Mouse (Mus musculus) CD4-positive, CD25-positive, alpha-beta regulatory T cell, adult 2 months (primary cell): ENCODE measurements around the gene Clec3b.
A peak's percentile ranks its signal among the peaks of the same experiment; 100 is the strongest.

Experiments
- DNase-seq: peaks from one replicate; pipeline ENCODE4 v3.0.0-alpha.2; 2012; ENCODE audit warnings: low read depth, low spot score

Clec3b gene

GRCm38 (mm10) chr9:123150241-123151020, at the start of gene Clec3b:
Gene Clec3b (plus strand): TSS chr9:123150946.
- DNase-seq, result no peak

- no peak for DNase-seq
Observed at GRCm38 (mm10) chr9:123103425-123103824, 47.3 kb upstream of the Clec3b start.

- no peak for DNase-seq
Observed at GRCm38 (mm10) chr9:123104362-123104761, 46.4 kb upstream of the Clec3b start.

- no peak for DNase-seq
Observed at GRCm38 (mm10) chr9:123107186-123107585, 43.6 kb upstream of the Clec3b start.

GRCm38 (mm10) chr9:123109188-123109587, 41.6 kb upstream of the Clec3b start:
- DNase-seq, result no peak

GRCm38 (mm10) chr9:123111751-123112221, 39.0 kb upstream of the Clec3b start:
- DNase-seq, result peak; percentile 49

GRCm38 (mm10) chr9:123112805-123113521, 37.8 kb upstream of the Clec3b start, which contains the start of the genes Zdhhc3 and Exosc7:
Gene Zdhhc3 (minus strand): TSS chr9:123113205.
Gene Exosc7 (plus strand): TSS chr9:123113215.
- DNase-seq, result peak; percentile 95

GRCm38 (mm10) chr9:123113931-123114330, 36.8 kb upstream of the Clec3b start:
- DNase-seq, result no peak

GRCm38 (mm10) chr9:123115566-123115965, 35.2 kb upstream of the Clec3b start:
- no peak for DNase-seq

- DNase-seq, result no peak
Observed at GRCm38 (mm10) chr9:123123017-123123416, 27.7 kb upstream of the Clec3b start.

GRCm38 (mm10) chr9:123123571-123124412, 27.0 kb upstream of the Clec3b start:
- DNase-seq, result peak; percentile 49

- DNase-seq, result no peak
Observed at GRCm38 (mm10) chr9:123124413-123124981, 26.2 kb upstream of the Clec3b start.

- DNase-seq, result no peak
Observed at GRCm38 (mm10) chr9:123127663-123128062, 23.1 kb upstream of the Clec3b start.

GRCm38 (mm10) chr9:123132994-123133393, 17.8 kb upstream of the Clec3b start:
- no peak for DNase-seq

GRCm38 (mm10) chr9:123136953-123137682, 13.6 kb upstream of the Clec3b start:
- DNase-seq, result no peak

- no peak for DNase-seq
Observed at GRCm38 (mm10) chr9:123138891-123139474, 11.8 kb upstream of the Clec3b start.

- no peak for DNase-seq
Observed at GRCm38 (mm10) chr9:123139887-123140614, 10.7 kb upstream of the Clec3b start.

GRCm38 (mm10) chr9:123148430-123148829, 2.3 kb upstream of the Clec3b start:
- DNase-seq, result no peak

GRCm38 (mm10) chr9:123151561-123151960, 815 bp downstream of the Clec3b start:
- DNase-seq, result no peak

GRCm38 (mm10) chr9:123152026-123152425, 1.3 kb downstream of the Clec3b start:
- peak; percentile 59 for DNase-seq
